Mouse (Mus musculus): ENCODE measurements around the gene Adgrb2. TPM values are rescaled to one million over a fixed set of nuclear protein-coding genes. Genes with fewer than 3 reads are reported as not detected.

Gene Adgrb2
- polyA plus RNA-seq, 1 experiment from 2014 or later: 1.1 TPM

DNA sequence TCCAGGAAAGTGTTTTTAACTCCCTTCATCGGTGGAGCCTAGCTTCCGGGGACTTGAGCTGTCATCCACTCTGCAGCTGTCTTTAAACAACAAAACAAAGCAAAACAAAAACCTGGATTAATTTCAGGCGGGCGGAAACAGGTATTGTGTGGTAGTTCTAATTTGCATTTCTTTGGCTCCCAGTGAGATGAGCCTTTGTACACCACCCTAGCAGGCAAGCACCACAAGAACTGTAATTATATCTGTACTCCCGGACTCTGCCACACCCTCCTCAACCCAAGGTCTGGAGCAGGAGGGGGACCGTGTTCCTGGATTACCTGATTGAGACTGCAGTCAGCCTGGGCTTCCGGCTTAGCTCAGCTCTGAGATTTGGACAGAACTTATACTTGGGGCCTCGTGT is 14.5 kb upstream of the Adgrb2 start:
- 69% methylated on average over 8 of the region's 8 CpGs for WGBS
- ATAC-seq (replicated peaks; ENCODE audit: low FRiP score): no peak
- Histone ChIP-seq H3K27ac (ENCODE audit: low read depth, low read length) (no peak overlapping the region), H3K9me3 (ENCODE audit: control insufficient read depth, low read length) (no peaks in the 10 kb centered on the region), H3K27me3 (replicated peaks; ENCODE audit: control insufficient read depth, insufficient read depth, low read length) (peaks cover 52% of the 10 kb centered on the region), H3K4me2 (no peak overlapping the region), H3K36me3 (ENCODE audit: control insufficient read depth, insufficient read depth, low read length) (no peaks in the 10 kb centered on the region), H3K9ac (ENCODE audit: low read depth, low read length) (no peak overlapping the region), H3K4me3 (ENCODE audit: low read depth, low read length) (no peak overlapping the region), H3K4me1 (replicated peaks; ENCODE audit: control insufficient read depth, insufficient read depth, low read length) (no peaks in the 10 kb centered on the region)
- DNase-seq (ENCODE audit: low spot score): no peak

GRCm38 (mm10) chr4:129970861-129971260 is 13.8 kb upstream of the Adgrb2 start:
- Histone ChIP-seq H3K9ac (ENCODE audit: low read depth, low read length) (no peak overlapping the region), H3K4me1 (replicated peaks; ENCODE audit: control insufficient read depth, insufficient read depth, low read length) (no peaks in the 10 kb centered on the region), H3K27ac (ENCODE audit: low read depth, low read length) (no peak overlapping the region), H3K36me3 (ENCODE audit: control insufficient read depth, insufficient read depth, low read length) (no peaks in the 10 kb centered on the region), H3K4me2 (no peak overlapping the region), H3K9me3 (ENCODE audit: control insufficient read depth, low read length) (no peaks in the 10 kb centered on the region), H3K4me3 (ENCODE audit: low read depth, low read length) (no peak overlapping the region), H3K27me3 (replicated peaks; ENCODE audit: control insufficient read depth, insufficient read depth, low read length) (peaks cover 48% of the 10 kb centered on the region)
- 82% methylated on average over 11 of the region's 11 CpGs for WGBS
- DNase-seq (ENCODE audit: low spot score) (no peak), ATAC-seq (replicated peaks; ENCODE audit: low FRiP score) (no peak)

DNA sequence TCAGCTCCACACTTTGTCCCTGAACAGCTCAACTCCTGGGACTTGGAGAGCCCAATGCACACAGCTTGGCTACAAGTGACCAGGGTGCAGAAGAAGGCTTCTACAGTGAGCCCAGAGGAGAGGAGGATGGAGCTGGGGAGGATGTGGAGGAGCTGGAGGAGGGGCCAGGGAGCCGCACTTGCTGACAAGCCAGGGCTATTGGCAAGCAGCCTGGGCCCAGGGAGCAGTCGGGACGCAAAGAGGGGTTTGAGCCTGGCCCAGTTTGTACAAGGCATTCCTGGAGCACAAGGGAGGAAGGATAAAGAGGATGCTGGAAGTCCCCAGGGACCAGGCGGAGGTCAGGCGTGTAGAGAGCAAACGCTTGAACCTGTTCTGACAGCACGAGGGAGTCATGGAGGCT is 12.7 kb upstream of the Adgrb2 start:
- no peak overlapping the region for H3K9ac ChIP-seq (ENCODE audit: low read depth, low read length)
- WGBS: 46% methylated on average over 7 of the region's 7 CpGs
- no peak overlapping the region for H3K4me2 ChIP-seq
- no peaks in the 10 kb centered on the region for H3K36me3 ChIP-seq (ENCODE audit: control insufficient read depth, insufficient read depth, low read length)
- no peak for ATAC-seq (replicated peaks; ENCODE audit: low FRiP score)
- peaks cover 43% of the 10 kb centered on the region for H3K27me3 ChIP-seq (replicated peaks; ENCODE audit: control insufficient read depth, insufficient read depth, low read length)
- no peak overlapping the region for H3K27ac ChIP-seq (ENCODE audit: low read depth, low read length)
- no peak for DNase-seq (ENCODE audit: low spot score)
- H3K4me3 ChIP-seq (ENCODE audit: low read depth, low read length): no peak overlapping the region
- H3K4me1 ChIP-seq (replicated peaks; ENCODE audit: control insufficient read depth, insufficient read depth, low read length): no peaks in the 10 kb centered on the region
- H3K9me3 ChIP-seq (ENCODE audit: control insufficient read depth, low read length): no peaks in the 10 kb centered on the region

- Histone ChIP-seq H3K9ac (ENCODE audit: low read depth, low read length) (no peak overlapping the region), H3K27me3 (replicated peaks; ENCODE audit: control insufficient read depth, insufficient read depth, low read length) (peaks cover 33% of the 10 kb centered on the region), H3K27ac (ENCODE audit: low read depth, low read length) (no peak overlapping the region), H3K4me2 (no peak overlapping the region), H3K4me1 (replicated peaks; ENCODE audit: control insufficient read depth, insufficient read depth, low read length) (no peaks in the 10 kb centered on the region), H3K36me3 (ENCODE audit: control insufficient read depth, insufficient read depth, low read length) (no peaks in the 10 kb centered on the region), H3K4me3 (ENCODE audit: low read depth, low read length) (no peak overlapping the region), H3K9me3 (ENCODE audit: control insufficient read depth, low read length) (no peaks in the 10 kb centered on the region)
- DNase-seq (ENCODE audit: low spot score): no peak
- WGBS: 63% methylated on average over 9 of the region's 9 CpGs
- no peak for ATAC-seq (replicated peaks; ENCODE audit: low FRiP score)
These were observed 10.4 kb upstream of the Adgrb2 start for GRCm38 (mm10) chr4:129974285-129974684.

DNA sequence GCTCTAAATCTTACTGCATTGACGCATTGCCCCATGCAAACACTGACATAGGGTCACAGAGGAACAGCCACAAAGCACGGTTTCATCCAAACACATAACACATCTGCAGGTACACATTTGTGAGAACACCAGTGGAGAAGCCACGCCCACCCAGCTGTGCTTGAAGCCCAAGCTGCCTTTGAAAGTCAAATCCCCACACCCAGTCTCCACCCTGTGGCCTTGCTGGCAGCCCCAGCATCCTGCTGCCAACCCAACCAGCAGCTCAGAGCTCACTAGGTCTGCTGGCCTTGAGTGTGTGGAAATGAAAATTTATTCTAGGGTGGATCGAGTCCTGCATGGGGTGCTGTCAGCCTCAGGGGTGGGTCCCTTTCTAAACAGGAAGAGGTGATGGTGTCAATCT is 7.4 kb upstream of the Adgrb2 start:
- Histone ChIP-seq H3K4me3 (ENCODE audit: low read depth, low read length) (no peak overlapping the region), H3K9me3 (ENCODE audit: control insufficient read depth, low read length) (no peaks in the 10 kb centered on the region), H3K4me2 (no peak overlapping the region), H3K27me3 (replicated peaks; ENCODE audit: control insufficient read depth, insufficient read depth, low read length) (peaks cover 54% of the 10 kb centered on the region), H3K4me1 (replicated peaks; ENCODE audit: control insufficient read depth, insufficient read depth, low read length) (no peaks in the 10 kb centered on the region), H3K9ac (ENCODE audit: low read depth, low read length) (no peak overlapping the region), H3K36me3 (ENCODE audit: control insufficient read depth, insufficient read depth, low read length) (no peaks in the 10 kb centered on the region), H3K27ac (ENCODE audit: low read depth, low read length) (no peak overlapping the region)
- ATAC-seq (replicated peaks; ENCODE audit: low FRiP score): no peak
- 58% methylated on average over 4 of the region's 4 CpGs for WGBS
- DNase-seq (ENCODE audit: low spot score): no peak

DNA sequence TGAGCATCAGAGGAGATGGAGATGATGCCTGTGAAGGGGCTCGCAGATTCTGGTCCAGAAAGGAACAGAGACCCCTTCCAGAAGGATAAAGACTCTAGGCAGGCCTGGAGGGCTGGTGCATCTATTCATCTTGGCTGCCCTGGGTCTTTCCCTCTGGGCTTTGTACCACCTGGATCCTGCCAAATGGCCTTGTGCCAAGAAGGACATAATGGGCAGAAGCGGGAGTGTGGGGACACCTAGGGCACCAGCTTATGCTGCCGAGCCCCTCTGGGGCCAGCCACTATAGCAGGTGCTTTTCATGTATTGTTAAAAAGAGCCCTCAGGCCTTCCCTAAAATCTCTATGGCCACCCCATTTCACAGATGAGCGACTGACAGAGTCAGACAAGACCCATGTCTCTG is 6.4 kb upstream of the Adgrb2 start:
- Histone ChIP-seq H3K27ac (ENCODE audit: low read depth, low read length) (no peak overlapping the region), H3K27me3 (replicated peaks; ENCODE audit: control insufficient read depth, insufficient read depth, low read length) (peaks cover 55% of the 10 kb centered on the region), H3K9me3 (ENCODE audit: control insufficient read depth, low read length) (no peaks in the 10 kb centered on the region), H3K4me1 (replicated peaks; ENCODE audit: control insufficient read depth, insufficient read depth, low read length) (no peaks in the 10 kb centered on the region), H3K36me3 (ENCODE audit: control insufficient read depth, insufficient read depth, low read length) (no peaks in the 10 kb centered on the region), H3K4me2 (no peak overlapping the region), H3K9ac (ENCODE audit: low read depth, low read length) (no peak overlapping the region), H3K4me3 (ENCODE audit: low read depth, low read length) (no peak overlapping the region)
- WGBS: 75% methylated on average over 4 of the region's 4 CpGs
- ATAC-seq (replicated peaks; ENCODE audit: low FRiP score): no peak
- DNase-seq (ENCODE audit: low spot score): no peak

DNA sequence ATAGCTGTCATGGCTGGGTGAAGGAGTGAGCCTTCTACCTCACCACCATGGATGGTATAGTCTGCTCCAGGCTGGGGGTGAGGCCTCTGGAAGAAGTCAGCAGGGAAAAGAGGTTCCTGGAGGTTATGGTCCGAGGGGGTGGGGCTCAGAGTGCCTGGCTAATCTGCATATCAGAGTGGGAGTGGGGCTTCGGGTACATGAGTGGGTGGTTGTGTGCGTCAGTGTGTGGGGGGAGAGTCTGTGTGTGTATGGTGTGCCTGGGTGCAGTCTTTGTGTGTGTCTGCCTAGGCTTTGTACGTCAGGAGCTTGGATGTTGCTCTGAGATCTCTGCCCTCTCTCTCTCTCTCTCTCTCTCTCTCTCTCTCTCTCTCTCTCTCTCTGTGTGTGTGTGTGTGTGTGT is 5.7 kb upstream of the Adgrb2 start:
- Histone ChIP-seq H3K4me1 (replicated peaks; ENCODE audit: control insufficient read depth, insufficient read depth, low read length) (no peaks in the 10 kb centered on the region; the same call in 1 of the 2 replicates), H3K4me3 (ENCODE audit: low read depth, low read length) (no peak overlapping the region), H3K27me3 (replicated peaks; ENCODE audit: control insufficient read depth, insufficient read depth, low read length) (peaks cover 56% of the 10 kb centered on the region), H3K9ac (ENCODE audit: low read depth, low read length) (no peak overlapping the region), H3K4me2 (no peak overlapping the region), H3K9me3 (ENCODE audit: control insufficient read depth, low read length) (no peaks in the 10 kb centered on the region), H3K36me3 (ENCODE audit: control insufficient read depth, insufficient read depth, low read length) (no peaks in the 10 kb centered on the region), H3K27ac (ENCODE audit: low read depth, low read length) (no peak overlapping the region)
- 63% methylated on average over 4 of the region's 4 CpGs for WGBS
- ATAC-seq (replicated peaks; ENCODE audit: low FRiP score) (no peak), DNase-seq (ENCODE audit: low spot score) (no peak)

DNA sequence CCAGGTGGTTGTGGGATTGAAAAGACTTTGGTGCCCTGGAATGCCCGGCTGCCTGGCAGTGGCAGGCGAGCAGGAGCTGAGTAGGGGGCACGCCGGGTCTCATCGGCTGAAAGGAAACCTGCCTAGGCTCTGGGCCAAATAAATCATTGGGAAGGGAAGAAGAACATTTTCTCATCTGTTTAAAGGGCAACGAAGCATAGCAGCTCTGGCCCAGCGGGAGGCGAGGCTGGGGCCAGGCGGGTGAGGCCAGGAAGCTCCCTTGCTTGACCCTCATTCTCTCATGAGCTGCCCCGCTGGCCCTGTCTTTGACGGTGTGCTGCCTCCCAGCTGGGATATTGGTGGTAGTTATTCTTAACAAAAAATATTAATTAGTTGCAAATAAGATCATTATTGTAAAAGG is 3.0 kb upstream of the Adgrb2 start:
- DNase-seq (ENCODE audit: low spot score) (no peak), ATAC-seq (replicated peaks; ENCODE audit: low FRiP score) (no peak)
- H3K27ac ChIP-seq (ENCODE audit: low read depth, low read length): no peak overlapping the region
- H3K4me2 ChIP-seq: no peak overlapping the region
- H3K9ac ChIP-seq (ENCODE audit: low read depth, low read length): no peak overlapping the region
- H3K9me3 ChIP-seq (ENCODE audit: control insufficient read depth, low read length): no peaks in the 10 kb centered on the region
- H3K36me3 ChIP-seq (ENCODE audit: control insufficient read depth, insufficient read depth, low read length): no peaks in the 10 kb centered on the region
- WGBS: 58% methylated on average over 11 of the region's 11 CpGs
- H3K4me1 ChIP-seq (replicated peaks; ENCODE audit: control insufficient read depth, insufficient read depth, low read length): peaks cover 3% of the 10 kb centered on the region
- peaks cover 76% of the 10 kb centered on the region for H3K27me3 ChIP-seq (replicated peaks; ENCODE audit: control insufficient read depth, insufficient read depth, low read length)
- H3K4me3 ChIP-seq (ENCODE audit: low read depth, low read length): no peak overlapping the region

- Histone ChIP-seq H3K9me3 (ENCODE audit: control insufficient read depth, low read length) (no peaks in the 10 kb centered on the region), H3K27me3 (replicated peaks; ENCODE audit: control insufficient read depth, insufficient read depth, low read length) (peaks cover 90% of the 10 kb centered on the region), H3K4me3 (ENCODE audit: low read depth, low read length) (no peak overlapping the region), H3K36me3 (ENCODE audit: control insufficient read depth, insufficient read depth, low read length) (no peaks in the 10 kb centered on the region), H3K9ac (ENCODE audit: low read depth, low read length) (no peak overlapping the region), H3K27ac (ENCODE audit: low read depth, low read length) (no peak overlapping the region), H3K4me1 (replicated peaks; ENCODE audit: control insufficient read depth, insufficient read depth, low read length) (peaks cover 3% of the 10 kb centered on the region), H3K4me2 (no peak overlapping the region)
- DNase-seq (ENCODE audit: low spot score): no peak
- ATAC-seq (replicated peaks; ENCODE audit: low FRiP score): no peak
- 17% methylated on average over 5 of the region's 5 CpGs for WGBS
These were observed 1.6 kb upstream of the Adgrb2 start for GRCm38 (mm10) chr4:129983046-129983445.
